Mouse (Mus musculus) liver, adult 2 months (tissue): ENCODE results near the gene Rcbtb2. TPM values are rescaled to one million over a fixed set of nuclear protein-coding genes. Genes with fewer than 3 reads are reported as not detected.

ENCODE experiments used
- DNase-seq: peaks from one replicate; pipeline ENCODE4 v3.0.0-alpha.2; 2011; ENCODE audit warnings: low read depth, low spot score; ENCODE audit errors: extremely low read depth
- H3K27ac ChIP-seq: fragments of 200-500 bp; replicated peaks from 2 replicates; pipeline ENCODE4 v1.5.1; 2012; ENCODE audit warnings: low read depth, mild to moderate bottlenecking, control low read depth, inconsistent platforms, low read length; ENCODE audit not compliant: insufficient read depth
- H3K27me3 ChIP-seq: fragments of 200-500 bp; 2 replicates; pipeline ENCODE4 v1.6.1; 2012; ENCODE audit warnings: mild to moderate bottlenecking, moderate library complexity, low read length, inconsistent platforms; ENCODE audit not compliant: control insufficient read depth, insufficient read depth
- H3K36me3 ChIP-seq: fragments of 200-500 bp; 2 replicates; pipeline ENCODE4 v1.6.1; 2012; ENCODE audit warnings: low read length, inconsistent platforms; ENCODE audit not compliant: control insufficient read depth, insufficient read depth
- H3K4me1 ChIP-seq: fragments of 200-500 bp; 2 replicates; pipeline ENCODE4 v1.6.1; 2011; ENCODE audit warnings: low read length; ENCODE audit not compliant: control insufficient read depth, insufficient read depth
- H3K4me3 ChIP-seq: fragments of 200-500 bp; 2 replicates; pipeline ENCODE4 v1.5.1; 2011; ENCODE audit warnings: low read depth, mild to moderate bottlenecking, control low read depth, low read length, moderate library complexity; ENCODE audit not compliant: insufficient read depth
- H3K79me2 ChIP-seq: fragments of 200-500 bp; 2 replicates; pipeline ENCODE4 v1.6.1; 2012; ENCODE audit warnings: inconsistent platforms, mild to moderate bottlenecking, low read length, moderate library complexity; ENCODE audit not compliant: control insufficient read depth, insufficient read depth
- H3K9ac ChIP-seq: fragments of 200-500 bp; 2 replicates; pipeline ENCODE4 v1.6.1; 2012; ENCODE audit warnings: low read depth, mild to moderate bottlenecking, control low read depth, inconsistent platforms, low read length
- CTCF ChIP-seq: fragments of 200-500 bp; IDR thresholded peaks from 2 replicates; pipeline ENCODE4 v1.5.1; 2011; ENCODE audit warnings: low read depth, low read length, control low read depth
- POLR2A ChIP-seq: fragments of 200-500 bp; IDR thresholded peaks from 2 replicates; pipeline ENCODE4 v1.6.1; 2011; ENCODE audit warnings: low read length, control low read depth; ENCODE audit not compliant: insufficient read depth; ENCODE audit errors: extremely low read depth
- WGBS: fragments of 180-500 bp; shearing (Covaris S2); methylation state at CpG from one replicate; pipeline ENCODE4 v1.1.7; 2018; 5-methylcytosine and 5-hydroxymethylcytosine counted together
- polyA plus RNA-seq: library from polyadenylated mRNA; depleted of rRNA; stranded (reverse); fragments of >200 nt; gene quantifications from 2 replicates; pipeline ENCODE4 v1.2.3, GENCODE M21; 2012; rRNA removed
- total RNA-seq: library from RNA; depleted of rRNA; stranded (reverse); fragments of >200 nt; gene quantifications from 2 replicates; pipeline ENCODE4 v1.2.3, GENCODE M21; 2014; rRNA removed

The Rcbtb2 gene
- total and polyA plus RNA-seq, 2 experiments: 26.0 to 32.6 TPM

GRCm38 (mm10) chr14:73253453-73254251 lies 130.8 kb downstream of the Rcbtb2 start:
- Histone ChIP-seq H3K27ac (peak overlapping the region; percentile 69), H3K27me3 (no peaks in the 10 kb centered on the region), H3K4me3 (no peak overlapping the region), H3K4me1 (peaks cover 28% of the 10 kb centered on the region), H3K9ac (no peak overlapping the region), H3K36me3 (no peaks in the 10 kb centered on the region), H3K79me2 (no peaks in the 10 kb centered on the region; the same call in 1 of the 2 replicates)
- DNase-seq: peak; percentile 94
- 15% methylated on average over 6 of the region's 6 CpGs for WGBS
- TF ChIP-seq CTCF: no peak
- no peak for TF ChIP-seq POLR2A

GRCm38 (mm10) chr14:73254412-73254811 lies 131.6 kb downstream of the Rcbtb2 start:
- Histone ChIP-seq H3K36me3 (no peaks in the 10 kb centered on the region), H3K27ac (peak overlapping the region; percentile 59), H3K79me2 (no peaks in the 10 kb centered on the region; the same call in 1 of the 2 replicates), H3K4me3 (no peak overlapping the region), H3K4me1 (peaks cover 28% of the 10 kb centered on the region), H3K9ac (peak overlapping the region; percentile 18; the same call in 1 of the 2 replicates), H3K27me3 (no peaks in the 10 kb centered on the region)
- WGBS: 49% methylated on average over 4 of the region's 4 CpGs
- TF ChIP-seq POLR2A (no peak), CTCF (peak; percentile 7; the same call in 1 of the 2 replicates)
- DNase-seq: peak; percentile 45

- peak; percentile 51 for DNase-seq
- no peaks in the 10 kb centered on the region; the same call in 1 of the 2 replicates for H3K79me2 ChIP-seq
- peak overlapping the region; percentile 52; the same call in 1 of the 2 replicates for H3K9ac ChIP-seq
- H3K27me3 ChIP-seq: no peaks in the 10 kb centered on the region
- no peak overlapping the region for H3K4me3 ChIP-seq
- H3K27ac ChIP-seq: peak overlapping the region; percentile 53
- H3K36me3 ChIP-seq: no peaks in the 10 kb centered on the region
- no peak for TF ChIP-seq POLR2A
- TF ChIP-seq CTCF: no peak
- WGBS: 42% methylated on average over 3 of the region's 3 CpGs
- peaks cover 26% of the 10 kb centered on the region for H3K4me1 ChIP-seq
Observed at GRCm38 (mm10) chr14:73255426-73255970, 132.7 kb downstream of the Rcbtb2 start.

- WGBS: 61% methylated on average over 7 of the region's 7 CpGs
- no peaks in the 10 kb centered on the region for H3K27me3 ChIP-seq
- H3K4me1 ChIP-seq: peaks cover 21% of the 10 kb centered on the region
Observed at GRCm38 (mm10) chr14:73257348-73257747, 134.5 kb downstream of the Rcbtb2 start.

More at GRCm38 (mm10) chr14:73257348-73257747, 134.5 kb downstream of the Rcbtb2 start:
- Histone ChIP-seq H3K36me3 (no peaks in the 10 kb centered on the region), H3K4me3 (no peak overlapping the region), H3K27ac (no peak overlapping the region), H3K9ac (no peak overlapping the region), H3K79me2 (no peaks in the 10 kb centered on the region; the same call in 1 of the 2 replicates)
- DNase-seq: peak; percentile 32
- TF ChIP-seq CTCF: no peak
- TF ChIP-seq POLR2A: no peak

Other genes with a start within 250 kb of the Rcbtb2 start
- gene Cysltr2, start 73.9 kb upstream of the Rcbtb2 start, total RNA-seq: 1.1 and 1.3 TPM in 2 replicates
- 0.21 and 0.77 TPM in 2 replicates for gene Cysltr2, start 73.9 kb upstream of the Rcbtb2 start, polyA plus RNA-seq
- 11.2 and 12.4 TPM in 2 replicates for gene Lpar6, start 114.9 kb downstream of the Rcbtb2 start, total RNA-seq
- 2.7 and 3.1 TPM in 2 replicates for gene Lpar6, start 114.9 kb downstream of the Rcbtb2 start, polyA plus RNA-seq
- 7.0 and 7.2 TPM in 2 replicates for gene Rb1, start 202.8 kb downstream of the Rcbtb2 start, total RNA-seq
- 1.1 and 1.2 TPM in 2 replicates for gene Rb1, start 202.8 kb downstream of the Rcbtb2 start, polyA plus RNA-seq